Mouse (Mus musculus) embryo, embryonic 11.5 days (tissue): Measurements from ENCODE around the gene 2010111I01Rik.
A peak's percentile ranks its signal among the peaks of the same experiment; 100 is the strongest.
"Not testable (repeated sequence)": the region's sequence is repeated elsewhere in the genome, so short reads cannot be mapped to it uniquely, and the experiment has no call there.

Experiments
- DNase-seq: peaks from one replicate; pipeline ENCODE4 v3.0.0-alpha.2; 2012; ENCODE audit warnings: low read depth, low spot score

The 2010111I01Rik gene

GRCm38 (mm10) chr13:63198038-63198437, 233.3 kb downstream of the 2010111I01Rik start:
- no peak for DNase-seq

- no peak for DNase-seq
These were observed 234.9 kb downstream of the 2010111I01Rik start for GRCm38 (mm10) chr13:63199588-63199987.

- no peak for DNase-seq
These were observed 239.0 kb downstream of the 2010111I01Rik start for GRCm38 (mm10) chr13:63203502-63204278.

- DNase-seq, result no peak
These were observed 241.1 kb downstream of the 2010111I01Rik start for GRCm38 (mm10) chr13:63205750-63206149.

DNA sequence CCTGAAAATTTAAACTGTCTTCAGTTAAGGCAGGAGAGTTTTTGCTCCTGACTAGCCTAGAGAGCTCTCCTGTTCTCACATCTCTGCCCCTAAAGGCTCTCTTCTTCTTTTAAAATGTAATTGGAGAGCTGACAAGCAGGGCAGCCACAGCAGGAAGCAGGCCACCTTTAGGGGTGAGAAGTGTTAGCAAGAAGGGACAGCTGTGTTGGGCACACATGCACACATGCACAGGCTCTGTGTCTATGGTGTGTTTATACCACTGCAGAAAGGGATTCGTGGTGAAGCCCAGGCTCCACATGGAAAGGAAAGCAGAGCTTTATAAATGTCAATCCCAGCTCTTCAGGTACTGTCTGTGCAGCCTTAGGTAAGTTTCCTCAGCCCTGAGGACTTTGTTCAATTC, 241.7 kb downstream of the 2010111I01Rik start:
- DNase-seq, result no peak

- DNase-seq, result no peak
These were observed 251.8 kb downstream of the 2010111I01Rik start for GRCm38 (mm10) chr13:63216537-63216936.

DNA sequence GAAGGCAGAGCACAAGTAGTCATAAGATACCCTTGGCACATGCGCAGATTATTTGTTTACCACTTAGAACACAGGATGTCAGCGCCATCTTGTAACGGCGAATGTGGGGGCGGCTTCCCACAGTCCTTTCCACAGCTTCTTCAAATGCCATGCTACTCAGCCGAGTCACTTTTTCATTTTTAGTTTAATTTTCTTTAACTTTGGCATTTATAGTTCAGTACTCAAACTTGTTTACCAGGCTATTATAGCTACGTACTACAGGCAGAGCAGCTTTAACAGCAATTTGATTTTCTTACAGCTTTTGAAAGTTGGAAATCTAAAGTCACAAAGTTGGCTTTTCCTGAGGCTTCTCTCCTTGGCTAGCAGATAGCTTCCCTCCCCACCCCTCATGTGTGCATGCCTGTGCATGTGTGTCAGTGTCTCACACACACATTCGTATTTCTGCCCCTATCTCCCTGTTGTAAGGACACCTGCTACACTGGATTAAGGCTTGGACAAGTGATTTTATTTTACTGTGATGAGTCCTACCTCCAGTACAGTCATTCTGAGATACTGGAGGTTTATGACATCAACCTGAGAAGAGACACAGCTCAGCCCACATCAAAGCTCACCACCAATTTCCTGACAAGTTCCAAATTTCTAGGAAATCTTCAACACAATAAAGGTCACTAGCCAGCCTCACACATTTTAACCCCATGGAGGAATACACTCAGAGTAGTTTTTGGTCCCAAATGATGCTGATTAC, 258.5 kb downstream of the 2010111I01Rik start:
- no peak for DNase-seq

GRCm38 (mm10) chr13:63225796-63226583, 261.3 kb downstream of the 2010111I01Rik start:
- DNase-seq, result no peak

DNA sequence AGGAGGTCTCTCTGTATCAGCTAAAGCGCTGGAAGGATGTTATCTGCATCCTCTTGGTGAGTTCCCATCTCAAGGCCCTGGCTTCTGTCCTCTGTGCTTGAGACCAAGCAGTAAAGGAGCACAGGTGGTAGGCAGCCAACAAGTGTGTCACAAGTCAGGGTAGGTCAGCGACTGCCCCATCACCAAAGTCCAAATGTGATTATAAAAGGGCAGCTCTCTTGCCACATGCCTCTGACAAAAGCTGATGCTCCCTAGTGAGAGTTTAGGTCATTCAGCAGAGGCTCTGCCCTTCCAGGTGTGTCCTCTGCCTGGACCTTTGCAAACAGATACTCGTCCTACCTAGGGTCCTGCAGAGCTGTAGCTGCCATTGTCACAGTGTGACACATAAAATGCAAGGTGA, 263.1 kb downstream of the 2010111I01Rik start:
- DNase-seq, result no peak

GRCm38 (mm10) chr13:63230955-63231701, 266.4 kb downstream of the 2010111I01Rik start:
- no peak for DNase-seq

- no peak for DNase-seq
These were observed 267.0 kb downstream of the 2010111I01Rik start for GRCm38 (mm10) chr13:63231702-63232070.

- DNase-seq, result no peak
These were observed 267.9 kb downstream of the 2010111I01Rik start for GRCm38 (mm10) chr13:63232558-63232957.

DNA sequence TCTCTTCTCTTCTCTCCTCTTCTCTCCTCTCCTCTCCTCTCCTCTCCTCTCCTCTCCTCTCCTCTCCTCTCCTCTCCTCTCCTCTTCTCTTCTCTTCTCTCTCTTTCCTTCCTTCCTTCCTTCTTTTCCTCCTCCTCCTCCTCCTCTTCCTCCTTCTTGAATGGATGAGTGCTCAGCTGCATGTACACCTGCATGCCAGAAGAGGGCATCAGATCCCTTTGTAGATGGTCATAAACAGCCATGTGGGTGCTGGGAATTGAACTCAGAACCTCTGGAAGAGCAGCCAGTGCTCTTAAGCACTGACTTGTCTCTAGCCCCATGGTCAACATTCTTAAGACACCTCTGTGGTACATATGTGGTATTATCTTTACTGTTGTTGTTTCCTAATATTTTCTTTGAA, 269.8 kb downstream of the 2010111I01Rik start:
- not testable (repeated sequence) for DNase-seq

- no peak for DNase-seq
These were observed 270.9 kb downstream of the 2010111I01Rik start for GRCm38 (mm10) chr13:63235551-63235950.

GRCm38 (mm10) chr13:63236159-63236893, 271.6 kb downstream of the 2010111I01Rik start:
- DNase-seq, result no peak

GRCm38 (mm10) chr13:63238045-63238444, 273.4 kb downstream of the 2010111I01Rik start:
- no peak for DNase-seq

DNA sequence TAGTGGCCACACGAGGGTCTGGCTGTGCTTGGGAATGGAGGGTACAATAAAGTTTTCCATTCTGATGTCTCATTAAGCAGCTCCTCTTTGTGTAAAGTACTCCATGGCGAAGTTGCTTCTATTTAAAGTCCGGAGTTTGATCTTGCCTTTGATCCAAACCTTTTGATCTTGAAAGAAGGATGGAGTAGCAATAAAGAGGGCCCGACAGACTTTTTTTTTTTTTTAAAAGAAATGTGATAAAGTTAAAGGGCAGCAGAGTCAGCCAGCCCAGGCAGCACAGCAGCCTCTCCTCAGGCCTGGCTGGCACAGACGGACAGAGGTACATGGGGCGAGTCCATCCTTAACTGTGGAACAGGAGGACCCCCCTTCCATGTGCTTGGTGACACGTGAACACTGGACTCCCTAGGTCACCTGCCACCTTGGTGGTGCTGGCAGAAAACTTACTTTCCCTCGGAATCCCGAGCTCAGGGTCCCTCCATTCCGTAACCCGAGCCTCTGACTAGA, 274.7 kb downstream of the 2010111I01Rik start:
- DNase-seq, result no peak

DNA sequence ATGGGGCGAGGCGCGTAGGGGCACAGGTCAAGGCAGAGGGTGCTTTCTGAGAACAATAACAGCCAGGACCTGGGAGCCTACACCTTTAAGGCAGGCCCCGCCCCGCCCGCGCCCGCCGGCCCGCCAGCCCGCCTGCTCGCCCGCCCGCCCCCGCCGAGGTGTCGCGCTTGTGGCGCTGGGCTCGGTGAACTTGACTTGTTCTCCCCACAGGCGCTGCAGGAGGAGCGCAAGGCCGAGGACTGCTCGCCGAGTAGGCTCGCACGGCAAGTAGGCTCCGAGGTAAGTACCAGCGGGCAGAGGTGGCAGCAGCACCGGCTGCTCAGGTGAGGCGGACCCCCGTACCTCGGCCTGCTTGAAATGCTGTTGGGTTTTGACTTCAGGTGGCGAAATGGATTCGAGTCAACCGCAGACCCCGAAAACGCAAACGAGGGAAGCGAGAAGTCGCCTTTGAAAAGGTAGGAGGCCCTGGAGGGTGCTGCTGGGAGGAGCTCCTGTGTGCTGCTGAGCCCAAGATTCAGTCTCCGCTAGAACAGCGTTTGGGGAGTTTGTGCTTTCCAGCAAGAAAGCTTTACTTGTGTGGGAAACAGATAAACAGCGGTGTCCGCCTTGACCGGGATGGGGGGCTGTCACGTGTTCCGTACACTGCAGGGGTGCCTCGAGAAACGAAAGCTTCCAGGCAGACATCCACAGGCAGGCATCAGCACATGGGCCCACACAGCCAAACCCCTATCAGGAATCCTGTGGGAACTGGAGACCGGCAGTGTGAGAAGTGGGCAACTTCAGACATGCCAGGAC, 275.4 kb downstream of the 2010111I01Rik start:
- peak; percentile 41 for DNase-seq

- DNase-seq, result no peak
These were observed 276.1 kb downstream of the 2010111I01Rik start for GRCm38 (mm10) chr13:63240835-63241234.

- no peak for DNase-seq
These were observed 277.0 kb downstream of the 2010111I01Rik start for GRCm38 (mm10) chr13:63241665-63242064.
